Mouse (Mus musculus) liver, postnatal 0 days (tissue): ENCODE measurements around the gene Rfxank.

ENCODE experiments used
- CTCF ChIP-seq: sonication (generic); IDR thresholded peaks from 2 replicates; pipeline ENCODE4 v1.5.1; 2016; ENCODE audit warnings: antibody characterized with exemption, low read depth
- EP300 ChIP-seq: IDR thresholded peaks from 2 replicates; pipeline ENCODE4 v1.6.1; 2016; ENCODE audit warnings: antibody characterized with exemption, low read depth, mild to moderate bottlenecking

GRCm38 (mm10) chr8:70114488-70114887 is 24.5 kb downstream of the Rfxank start:
- TF ChIP-seq CTCF (no peak), EP300 (no peak)
